Mouse (Mus musculus) CH12.LX (cell line): ENCODE data around the gene Pafah2. TPM values are rescaled to one million over a fixed set of nuclear protein-coding genes. Genes with fewer than 3 reads are reported as not detected.

Experiments used
- DNase-seq: peaks from one replicate; pipeline ENCODE4 v3.0.0-alpha.2; 2013; ENCODE audit errors: extremely low read depth
- H3K27ac ChIP-seq: 2 replicates; pipeline ENCODE4 v1.5.1; 2012; ENCODE audit warnings: low read depth, mild to moderate bottlenecking, control low read depth, moderate library complexity; ENCODE audit not compliant: insufficient read depth
- H3K27me3 ChIP-seq: replicated peaks from 2 replicates; pipeline ENCODE3; 2012; ENCODE audit warnings: inconsistent platforms
- H3K36me3 ChIP-seq, 2 experiments: replicated peaks in 1 of 2; 2 replicates each; pipeline versions ENCODE3 to v1.6.1; 2012; ENCODE audit warnings: inconsistent platforms in 1 of 2, low read length in 1 of 2, mild to moderate bottlenecking in 1 of 2, mixed read lengths in 1 of 2, moderate library complexity in 1 of 2; ENCODE audit not compliant: control insufficient read depth in 1 of 2, insufficient read depth in 1 of 2
- H3K4me1 ChIP-seq, 2 experiments: 2 replicates each; pipeline ENCODE4 v1.6.1; 2012; ENCODE audit warnings: inconsistent platforms in 1 of 2, moderate library complexity in 1 of 2; ENCODE audit not compliant: insufficient read depth in 2 of 2, control insufficient read depth in 1 of 2
- H3K4me2 ChIP-seq: 2 replicates; pipeline ENCODE4 v1.6.1; 2012; ENCODE audit warnings: low read depth, mild to moderate bottlenecking, control low read depth; ENCODE audit not compliant: poor library complexity, insufficient read depth, severe bottlenecking
- H3K4me3 ChIP-seq, 3 experiments: fragments of 150-350 bp in 1 of 3; sonication (generic) in 1 of 3; replicated peaks in 1 of 3; 2 replicates each; pipeline versions ENCODE3 to v1.5.1; 2011 to 2012; ENCODE audit warnings: low read depth in 2 of 3, low read length in 2 of 3, mild to moderate bottlenecking in 2 of 3, moderate library complexity in 2 of 3, control low read depth in 1 of 3, improper control_type of control experiment in 1 of 3, inconsistent platforms in 1 of 3, mixed read lengths in 1 of 3; ENCODE audit not compliant: poor library complexity in 1 of 3
- H3K79me2 ChIP-seq: replicated peaks from 2 replicates; pipeline ENCODE4 v1.6.1; 2012; ENCODE audit warnings: mild to moderate bottlenecking, moderate library complexity; ENCODE audit not compliant: control insufficient read depth, poor library complexity, insufficient read depth, severe bottlenecking; ENCODE audit errors: extremely low read depth
- H3K9ac ChIP-seq: 2 replicates; pipeline ENCODE4 v1.6.1; 2012; ENCODE audit warnings: low read depth, mild to moderate bottlenecking, control low read depth, moderate library complexity; ENCODE audit not compliant: insufficient read depth
- H3K9me3 ChIP-seq: replicated peaks from 2 replicates; pipeline ENCODE3; 2012; ENCODE audit warnings: low read length, inconsistent platforms, mixed read lengths
- BHLHE40 ChIP-seq: IDR thresholded peaks from 2 replicates; pipeline ENCODE4 v1.6.1; 2011; ENCODE audit warnings: mild to moderate bottlenecking, low read depth, low read length, improper control_type of control experiment
- CHD2 ChIP-seq: IDR thresholded peaks from 2 replicates; pipeline ENCODE4 v1.6.1; 2011; ENCODE audit warnings: low read length, improper control_type of control experiment
- ETS1 ChIP-seq: conservative IDR thresholded peaks from 2 replicates; pipeline ENCODE4 v1.6.1; 2012; ENCODE audit warnings: low read depth, mild to moderate bottlenecking, inconsistent platforms, low read length, improper control_type of control experiment, moderate library complexity
- IRF4 ChIP-seq: IDR thresholded peaks from 2 replicates; pipeline ENCODE4 v1.6.1; 2014; ENCODE audit warnings: low read depth, mild to moderate bottlenecking, inconsistent platforms, low read length, improper control_type of control experiment
- JUND ChIP-seq: conservative IDR thresholded peaks from 2 replicates; pipeline ENCODE4 v1.6.1; 2011; ENCODE audit warnings: low read depth, low read length, improper control_type of control experiment
- KAT2A ChIP-seq: IDR thresholded peaks from 2 replicates; pipeline ENCODE4 v1.6.1; 2012; ENCODE audit warnings: low read length, improper control_type of control experiment, inconsistent platforms; ENCODE audit not compliant: insufficient replicate concordance
- MAFK ChIP-seq: IDR thresholded peaks from 2 replicates; pipeline ENCODE4 v1.6.1; 2011; ENCODE audit warnings: low read length, improper control_type of control experiment; ENCODE audit not compliant: insufficient replicate concordance
- MAX ChIP-seq: IDR thresholded peaks from 2 replicates; pipeline ENCODE4 v1.6.1; 2011; ENCODE audit warnings: low read length, improper control_type of control experiment
- MYC ChIP-seq: IDR thresholded peaks from 2 replicates; pipeline ENCODE4 v1.6.1; 2011; ENCODE audit warnings: low read depth, mild to moderate bottlenecking, improper control_type of control experiment, low read length
- NRF1 ChIP-seq: IDR thresholded peaks from 2 replicates; pipeline ENCODE4 v1.6.1; 2014; ENCODE audit warnings: low read depth, mild to moderate bottlenecking, inconsistent platforms, low read length, improper control_type of control experiment, moderate library complexity
- POLR2A ChIP-seq: IDR thresholded peaks from 2 replicates; pipeline ENCODE4 v1.6.1; 2011; ENCODE audit warnings: low read depth, mild to moderate bottlenecking, improper control_type of control experiment, low read length
- POLR2AphosphoS2 ChIP-seq: IDR thresholded peaks from 2 replicates; pipeline ENCODE4 v1.6.1; 2011; ENCODE audit warnings: low read depth, low read length, improper control_type of control experiment
- RAD21 ChIP-seq: IDR thresholded peaks from 2 replicates; pipeline ENCODE4 v1.6.1; 2011; ENCODE audit warnings: low read depth, mild to moderate bottlenecking, low read length, improper control_type of control experiment, moderate library complexity
- SIN3A ChIP-seq: IDR thresholded peaks from 2 replicates; pipeline ENCODE4 v1.6.1; 2012; ENCODE audit warnings: low read length, improper control_type of control experiment, inconsistent platforms
- UBTF ChIP-seq: IDR thresholded peaks from 2 replicates; pipeline ENCODE4 v1.6.1; 2012; ENCODE audit warnings: low read depth, mild to moderate bottlenecking, inconsistent platforms, low read length, improper control_type of control experiment, moderate library complexity
- USF2 ChIP-seq: conservative IDR thresholded peaks from 2 replicates; pipeline ENCODE4 v1.6.1; 2011; ENCODE audit warnings: low read depth, low read length, improper control_type of control experiment
- dilution Hi-C: fragments of 300-500 bp; cut with MboI; formaldehyde crosslinking; loops from 2 replicates; pipeline ENCODE4 v1.14.3; 2020; ENCODE audit warnings: low sequenced_read_pairs; ENCODE audit not compliant: extremely low pct_unique_long_range_greater_than_20kb, extremely low pct_ligation_motif_present
- in situ Hi-C: fragments of 300-500 bp; cut with MboI; formaldehyde crosslinking; loops from 3 replicates; pipeline ENCODE4 v1.14.3; 2019; ENCODE audit warnings: low sequenced_read_pairs, low pct_ligation_motif_present, low pct_unique_long_range_greater_than_20kb, mixed read lengths
- polyA plus RNA-seq: library from polyadenylated mRNA; unstranded; fragments of >175 nt; gene quantifications from 2 replicates; pipeline ENCODE4 v1.2.1, GENCODE M21; 2012; ENCODE audit warnings: low read depth; ENCODE audit not compliant: insufficient read length
- total RNA-seq, 2 experiments: library from RNA; depleted of rRNA; stranded (reverse); fragments of 300-350 nt in 1 of 2; fragments of >200 nt in 1 of 2; gene quantifications; 2 replicates each; pipeline ENCODE4 v1.2.3; 2012 to 2014

The Pafah2 gene
- total and polyA plus RNA-seq, 3 experiments: 8.9 to 10.7 (median 10.4) TPM

GRCm38 (mm10) chr4:134365280-134365679 is 30.8 kb upstream of the Pafah2 start:
- no peak for TF ChIP-seq MAFK
- TF ChIP-seq JUND: no peak
- TF ChIP-seq ETS1: no peak
- TF ChIP-seq NRF1: no peak
- TF ChIP-seq POLR2A: no peak
- TF ChIP-seq MYC: no peak
- Histone ChIP-seq H3K36me3 (peaks cover 0 to 2% of the 10 kb centered on the region in 2 experiments), H3K27me3 (no peaks in the 10 kb centered on the region), H3K9ac (no peak overlapping the region), H3K4me2 (no peak overlapping the region), H3K9me3 (no peaks in the 10 kb centered on the region), H3K4me3 (no peak overlapping the region), H3K79me2 (no peaks in the 10 kb centered on the region), H3K4me1 (peaks cover 0 to 35% of the 10 kb centered on the region in 2 experiments; a peak in 2 of 4 replicates), H3K27ac (no peak overlapping the region)
- no peak for DNase-seq
- dilution Hi-C loops (no loop called here), in situ Hi-C loops (no loop called here)

GRCm38 (mm10) chr4:134370649-134371221 is 25.4 kb upstream of the Pafah2 start:
- H3K9ac ChIP-seq: no peak overlapping the region
- no peaks in the 10 kb centered on the region for H3K9me3 ChIP-seq
- no peak overlapping the region for H3K27ac ChIP-seq
- peak overlapping the region in 1 of 3 experiments; percentile 18 for H3K4me3 ChIP-seq
- peaks cover 14% of the 10 kb centered on the region for H3K27me3 ChIP-seq
- DNase-seq: no peak
- H3K36me3 ChIP-seq: peaks cover 0 to 2% of the 10 kb centered on the region in 2 experiments
- no peaks in the 10 kb centered on the region for H3K79me2 ChIP-seq
- in situ Hi-C loops (no loop called here), dilution Hi-C loops (no loop called here)
- TF ChIP-seq RAD21 (no peak), BHLHE40 (no peak)
- H3K4me1 ChIP-seq: peaks cover 5 to 18% of the 10 kb centered on the region in 2 experiments; a peak in 2 of 4 replicates
- H3K4me2 ChIP-seq: peak overlapping the region; percentile 73; the same call in 1 of the 2 replicates

GRCm38 (mm10) chr4:134371316-134371855 is 24.7 kb upstream of the Pafah2 start:
- H3K9ac ChIP-seq: peak overlapping the region; percentile 47
- H3K4me3 ChIP-seq: peak overlapping the region; percentile 64 to 75 (median 69)
- H3K27me3 ChIP-seq: peaks cover 14% of the 10 kb centered on the region
- DNase-seq: no peak
- H3K79me2 ChIP-seq: no peaks in the 10 kb centered on the region
- peaks cover 5 to 18% of the 10 kb centered on the region in 2 experiments; a peak in 2 of 4 replicates for H3K4me1 ChIP-seq
- H3K4me2 ChIP-seq: peak overlapping the region; percentile 73
- no peaks in the 10 kb centered on the region for H3K9me3 ChIP-seq
- in situ Hi-C loops: no loop called here
- dilution Hi-C loops: no loop called here
- no peak overlapping the region for H3K27ac ChIP-seq
- peaks cover 0 to 2% of the 10 kb centered on the region in 2 experiments for H3K36me3 ChIP-seq
- TF ChIP-seq CHD2: no peak
- no peak for TF ChIP-seq MAX
- TF ChIP-seq ETS1: no peak
- TF ChIP-seq NRF1: no peak
- TF ChIP-seq KAT2A: no peak
- no peak for TF ChIP-seq IRF4
- TF ChIP-seq UBTF: no peak
- TF ChIP-seq USF2: no peak
- no peak for TF ChIP-seq SIN3A
- no peak for TF ChIP-seq POLR2AphosphoS2
